Mouse (Mus musculus): ENCODE measurements around the gene Tspan14.

GRCm38 (mm10) chr14:40935481-40935880 lies 31.1 kb downstream of the Tspan14 start:
- no peak for TF ChIP-seq CTCF (IDR thresholded peaks at IDR 0.05; ENCODE audit: control insufficient read depth, insufficient read depth, low read length)
- no peak for TF ChIP-seq POLR2A (IDR thresholded peaks at IDR 0.05; ENCODE audit: borderline replicate concordance, control insufficient read depth, low read depth, low read length)

All from bone marrow, adult 2 months (tissue).